ENCODE assay signal across 7 mouse cellular contexts in genomic region chr2:167503253-167503895, GRCm38 (mm10). TPM values are rescaled to one million over a fixed set of nuclear protein-coding genes. Genes with fewer than 3 reads are reported as not detected.
DNase-seq lines count a peak whose midpoint lies in the region; ATAC-seq lines count a peak whose summit lies in the region.

No protein-coding gene starts in this region.

- H3K4me2 ChIP-seq in intestine, embryonic 14.5 days (ENCODE audit: low read length), result peak overlapping the region; percentile 89
- peak overlapping the region; percentile 72 for H3K4me2 ChIP-seq in limb, embryonic 11.5 days (ENCODE audit: low read depth, severe bottlenecking)
- H3K4me2 ChIP-seq in midbrain, embryonic 13.5 days (replicated peaks), result peak overlapping the region; percentile 96

- H3K9me3 ChIP-seq in intestine, embryonic 14.5 days (ENCODE audit: control insufficient read depth, low read length), result 0 out of 2 replicates have a peak, but pooled peaks cover 3% of the 10 kb centered on the region
- H3K9me3 ChIP-seq in limb, embryonic 11.5 days (ENCODE audit: control insufficient read depth, low read length), result no peaks in the 10 kb centered on the region
- no peaks in the 10 kb centered on the region for H3K9me3 ChIP-seq in midbrain, embryonic 13.5 days

- peak overlapping the region; percentile 80 for H3K27ac ChIP-seq in intestine, embryonic 14.5 days (ENCODE audit: low read depth)
- H3K27ac ChIP-seq in limb, embryonic 11.5 days (replicated peaks; ENCODE audit: low read depth, low read length), result peak overlapping the region; percentile 70
- H3K27ac ChIP-seq in midbrain, embryonic 13.5 days, result peak overlapping the region; percentile 84

- peaks cover 17% of the 10 kb centered on the region for H3K36me3 ChIP-seq in intestine, embryonic 14.5 days (ENCODE audit: control insufficient read depth, insufficient read depth, low read length)
- H3K36me3 ChIP-seq in limb, embryonic 11.5 days (ENCODE audit: control insufficient read depth, insufficient read depth, low read length), result peaks cover 4% of the 10 kb centered on the region; the same call in 1 of the 2 replicates
- peaks cover 18% of the 10 kb centered on the region for H3K36me3 ChIP-seq in midbrain, embryonic 13.5 days

- H3K4me3 ChIP-seq in intestine, embryonic 14.5 days (ENCODE audit: low read depth, low read length), result peak overlapping the region; percentile 99
- H3K4me3 ChIP-seq in limb, embryonic 11.5 days (ENCODE audit: low read depth, low read length), result peak overlapping the region; percentile 99
- peak overlapping the region; percentile 96 for H3K4me3 ChIP-seq in midbrain, embryonic 13.5 days (replicated peaks)

- peak; percentile 87 for ATAC-seq in intestine, embryonic 14.5 days (replicated peaks; ENCODE audit: low FRiP score, low TSS enrichment, low read depth)
- peak; percentile 88 for ATAC-seq in limb, embryonic 11.5 days (ENCODE audit: insufficient number of reproducible peaks, low FRiP score, low TSS enrichment, low read depth)
- ATAC-seq in midbrain, embryonic 13.5 days, result peak; percentile 87

- under 1% methylated on average over 85 of the region's 85 CpGs for WGBS in intestine, embryonic 14.5 days
- WGBS in limb, embryonic 11.5 days, result under 1% methylated on average over 69 of the region's 85 CpGs
- under 1% methylated on average over 81 of the region's 85 CpGs for WGBS in midbrain, embryonic 13.5 days

- peaks cover 15% of the 10 kb centered on the region for H3K4me1 ChIP-seq in intestine, embryonic 14.5 days (replicated peaks; ENCODE audit: control insufficient read depth, insufficient read depth, low read length)
- peaks cover 11% of the 10 kb centered on the region for H3K4me1 ChIP-seq in limb, embryonic 11.5 days (ENCODE audit: control insufficient read depth, insufficient read depth, low read length)
- H3K4me1 ChIP-seq in midbrain, embryonic 13.5 days (replicated peaks), result peaks cover 36% of the 10 kb centered on the region

- peak; percentile 76 for DNase-seq in adrenal gland, adult 8-10 months
- DNase-seq in embryo, embryonic 10.5 days (ENCODE audit: low spot score), result peak; percentile 92
- peak; percentile 85 for DNase-seq in gastrocnemius, postnatal 25 days
- peak; percentile 93 for DNase-seq in intestine, embryonic 14.5 days (ENCODE audit: low spot score)
- peak; percentile 92 for DNase-seq in limb, embryonic 11.5 days (ENCODE audit: low spot score)
- peak; percentile 71 for DNase-seq in spleen, adult 12 weeks (ENCODE audit: low spot score)

- no peaks in the 10 kb centered on the region for H3K27me3 ChIP-seq in intestine, embryonic 14.5 days (replicated peaks; ENCODE audit: control insufficient read depth, insufficient read depth, low read length)
- no peaks in the 10 kb centered on the region for H3K27me3 ChIP-seq in limb, embryonic 11.5 days (ENCODE audit: control insufficient read depth, insufficient read depth, low read length)
- H3K27me3 ChIP-seq in midbrain, embryonic 13.5 days, result no peaks in the 10 kb centered on the region

- H3K9ac ChIP-seq in intestine, embryonic 14.5 days (ENCODE audit: low read length), result peak overlapping the region; percentile 86
- peak overlapping the region; percentile 91 for H3K9ac ChIP-seq in limb, embryonic 11.5 days (ENCODE audit: low read length)
- peak overlapping the region; percentile 98 for H3K9ac ChIP-seq in midbrain, embryonic 13.5 days (replicated peaks)

RNA-seq across cellular contexts. Expression of gene Spata2, which starts 10.7 kb away (rescaled TPM):
- total RNA-seq in adrenal gland, adult 8-10 months (2022), result 10 to 100 TPM; 34.8 to 49.8 (median 38.9) TPM
- total RNA-seq in gastrocnemius, postnatal 25 days (2021), result 10 to 100 TPM; 15.1 to 15.7 TPM
- polyA plus RNA-seq in intestine, embryonic 14.5 days (2014; fragmentation: Nextera tagmentation; extraction: Ambion mirVana), result 13.9 and 15.1 TPM in 2 replicates
- polyA plus RNA-seq in limb, embryonic 11.5 days (2014; fragmentation: Nextera tagmentation; extraction: Ambion mirVana), result 14.6 and 16.0 TPM in 2 replicates
- 25.1 and 30.2 TPM in 2 replicates for polyA plus RNA-seq in midbrain, embryonic 13.5 days (2015; fragmentation: Nextera tagmentation; extraction: Ambion mirVana)

RNA-seq across cellular contexts. Expression of gene Rnf114, which starts 10.9 kb away (rescaled TPM):
- 100 to 1,000 TPM in 2 of 4 experiments, 10 to 100 TPM in 2; 74.5 to 110 (median 100) TPM for total RNA-seq in adrenal gland, adult 8-10 months (2022)
- total RNA-seq in gastrocnemius, postnatal 25 days (2021), result 10 to 100 TPM; 23.0 to 28.4 TPM
- 82.8 and 85.0 TPM in 2 replicates for polyA plus RNA-seq in intestine, embryonic 14.5 days (2014; fragmentation: Nextera tagmentation; extraction: Ambion mirVana)
- polyA plus RNA-seq in limb, embryonic 11.5 days (2014; fragmentation: Nextera tagmentation; extraction: Ambion mirVana), result 111 and 114 TPM in 2 replicates
- 154 and 165 TPM in 2 replicates for polyA plus RNA-seq in midbrain, embryonic 13.5 days (2015; fragmentation: Nextera tagmentation; extraction: Ambion mirVana)

RNA-seq across cellular contexts. Expression of gene Snai1, which starts 34.6 kb away (rescaled TPM):
- total RNA-seq in adrenal gland, adult 8-10 months (2022), result 1 to 10 TPM; 6.5 to 9.1 (median 7.6) TPM
- 1 to 10 TPM; 1.3 TPM for total RNA-seq in gastrocnemius, postnatal 25 days (2021)
- 17.4 and 19.2 TPM in 2 replicates for polyA plus RNA-seq in intestine, embryonic 14.5 days (2014; fragmentation: Nextera tagmentation; extraction: Ambion mirVana)
- 102 and 104 TPM in 2 replicates for polyA plus RNA-seq in limb, embryonic 11.5 days (2014; fragmentation: Nextera tagmentation; extraction: Ambion mirVana)
- 5.4 and 5.8 TPM in 2 replicates for polyA plus RNA-seq in midbrain, embryonic 13.5 days (2015; fragmentation: Nextera tagmentation; extraction: Ambion mirVana)

Comparison
In these comparisons a context has a peak if more than half of its experiments do, and no peak if none do; other contexts are left out.
1. Peak in every context shown above with its lines: DNase-seq, ATAC-seq, H3K4me3 ChIP-seq and H3K27ac ChIP-seq.